Mouse (Mus musculus) right cerebral cortex, postnatal 4 days (tissue): ENCODE measurements around the gene Sirt7.
"Not testable (repeated sequence)": the region's sequence is repeated elsewhere in the genome, so short reads cannot be mapped to it uniquely, and the experiment has no call there.

ENCODE experiments used
- DNase-seq: peaks from one replicate; pipeline ENCODE4 v3.0.0-alpha.2; 2022

The Sirt7 gene

DNA sequence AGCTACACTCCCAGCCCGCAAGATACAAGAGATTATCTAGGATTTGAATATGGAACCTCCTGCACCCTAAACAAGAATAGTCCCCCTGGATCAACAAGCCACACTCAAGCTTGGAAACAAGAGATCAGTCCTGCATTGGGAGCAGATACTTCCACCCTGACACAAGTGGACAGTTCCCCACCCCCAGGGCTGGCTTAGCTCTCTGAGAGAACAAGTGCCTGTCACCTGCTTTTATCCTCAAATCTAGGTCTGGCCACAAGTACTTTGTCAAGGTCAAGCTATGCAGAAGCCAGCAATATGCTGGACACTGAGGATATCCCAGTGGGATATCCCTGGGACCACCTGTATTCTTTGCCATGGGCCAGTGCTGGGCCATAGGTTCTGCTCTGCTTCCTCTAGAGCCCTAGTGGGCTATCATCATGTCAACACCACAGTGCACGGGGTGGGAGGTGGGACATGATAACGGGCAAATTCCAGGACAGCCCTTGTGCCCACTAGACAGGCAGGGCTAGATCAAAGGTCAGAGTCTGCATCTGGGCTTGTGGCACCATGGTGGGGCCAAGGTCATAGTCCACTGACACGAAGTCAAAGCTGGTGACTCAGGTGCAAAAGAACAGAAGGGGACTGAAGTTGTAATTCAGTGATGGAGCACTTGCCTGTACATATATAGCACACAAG is 8.3 kb downstream of the Sirt7 start:
- no peak for DNase-seq

DNA sequence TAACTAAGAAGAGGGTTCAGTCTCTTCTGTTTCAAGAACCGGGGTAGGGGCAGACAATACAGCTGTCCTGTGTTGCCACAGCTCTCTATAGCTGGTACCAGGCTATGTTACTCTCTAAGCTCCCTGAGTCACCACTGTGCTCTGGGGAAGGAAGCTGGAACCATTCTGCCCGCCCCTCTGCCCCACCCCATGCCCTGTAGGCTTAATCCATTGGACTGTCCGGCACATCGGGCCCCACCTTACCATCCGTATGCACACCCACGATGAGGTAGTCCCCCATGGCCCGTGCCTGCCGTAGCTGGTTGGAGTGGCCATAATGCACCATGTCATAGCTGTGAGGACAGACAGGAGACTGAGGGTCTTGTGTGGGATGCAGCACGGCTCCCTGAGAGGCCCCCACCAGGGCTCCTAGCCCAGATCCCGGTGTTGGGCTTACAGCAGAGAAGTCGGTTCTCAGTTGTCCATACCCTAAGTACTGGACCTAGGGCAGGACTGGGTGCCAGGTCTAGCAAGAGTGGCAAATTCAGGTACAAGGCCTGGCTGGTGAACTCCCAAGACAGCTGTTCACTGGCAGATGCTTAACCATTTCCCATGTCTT is 9.3 kb downstream of the Sirt7 start:
- DNase-seq: no peak

DNA sequence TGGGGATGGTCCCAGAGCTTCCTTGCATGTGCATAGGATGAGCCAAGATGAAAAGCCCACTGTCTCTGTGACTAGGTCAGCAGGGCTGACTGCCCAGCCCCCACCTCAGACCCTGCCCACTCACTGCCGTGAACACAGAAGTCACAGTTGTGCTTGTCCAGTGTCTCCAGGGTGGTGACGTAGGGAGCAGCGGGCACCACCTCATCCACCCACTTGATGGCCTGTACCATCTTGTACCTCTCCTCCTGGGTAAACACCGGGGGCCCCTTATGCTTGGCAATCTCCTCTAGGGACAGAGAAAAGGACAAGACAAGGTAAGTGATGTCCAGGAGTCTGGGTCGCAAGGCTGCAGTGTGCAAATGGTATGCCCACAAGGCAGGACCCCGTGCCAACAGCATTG is 9.9 kb downstream of the Sirt7 start:
- DNase-seq: no peak

DNA sequence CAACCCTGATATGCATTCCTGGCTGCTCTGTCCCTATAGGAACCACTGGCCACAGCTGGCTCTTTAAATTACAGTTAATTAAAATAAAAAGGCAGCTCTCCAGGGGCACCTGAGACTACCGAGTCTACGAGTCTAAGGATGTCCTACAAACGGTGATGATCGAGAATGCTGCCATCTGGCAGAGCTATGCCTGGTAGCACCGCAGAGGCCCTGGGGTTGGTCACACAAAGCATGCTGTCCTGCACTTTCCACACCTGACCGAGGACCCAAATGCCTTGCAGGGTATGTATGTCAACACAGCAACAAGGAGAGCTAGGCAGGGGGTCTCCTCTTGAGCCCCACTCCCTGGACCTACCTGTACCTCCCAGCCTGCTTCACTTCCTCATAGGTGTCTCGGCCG is 11.1 kb downstream of the Sirt7 start:
- no peak for DNase-seq

DNA sequence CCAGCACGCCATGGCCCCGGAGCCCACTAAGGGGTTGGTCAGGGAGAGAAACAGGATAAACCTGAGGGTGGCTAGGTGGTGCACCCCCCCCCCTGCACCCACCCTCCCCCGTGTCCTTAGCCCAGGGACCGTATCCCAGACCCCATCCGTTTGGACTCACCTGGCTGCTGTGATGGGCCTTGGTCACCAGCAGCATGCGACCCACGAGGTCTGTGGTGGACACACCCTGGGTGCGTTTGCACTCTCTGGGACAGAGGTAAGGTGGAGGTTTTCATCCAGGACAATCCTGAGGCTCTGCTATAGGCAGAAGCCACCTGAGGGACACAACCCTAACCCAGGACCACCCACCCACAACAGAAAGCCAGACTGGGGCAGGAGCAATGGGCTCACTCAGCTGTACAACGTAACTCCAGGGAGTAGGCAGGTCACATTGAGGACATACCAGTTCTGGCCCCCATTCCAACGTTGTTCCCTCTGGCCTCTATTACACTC is 11.5 kb downstream of the Sirt7 start:
- DNase-seq: no peak

DNA sequence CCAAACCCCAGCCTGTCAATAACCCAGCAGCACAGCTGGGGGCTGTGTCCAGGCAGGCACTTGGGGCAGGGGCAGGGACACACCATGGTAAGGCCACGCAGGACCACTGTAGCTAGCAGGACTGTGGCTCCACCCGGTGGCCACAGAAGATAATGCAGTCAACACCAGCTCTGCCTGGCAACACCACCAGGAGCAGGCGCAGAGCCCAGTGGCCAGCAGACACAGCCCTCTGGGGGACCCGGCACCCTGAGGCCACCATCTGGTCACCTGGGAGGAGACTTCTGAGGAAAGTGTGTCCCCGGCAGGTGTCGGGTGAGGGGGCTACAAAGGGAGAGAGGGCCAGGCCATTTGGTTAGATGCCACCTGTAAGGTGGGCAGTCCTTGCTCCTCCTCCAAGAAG is 12.3 kb downstream of the Sirt7 start:
- DNase-seq: peak; percentile 73

DNA sequence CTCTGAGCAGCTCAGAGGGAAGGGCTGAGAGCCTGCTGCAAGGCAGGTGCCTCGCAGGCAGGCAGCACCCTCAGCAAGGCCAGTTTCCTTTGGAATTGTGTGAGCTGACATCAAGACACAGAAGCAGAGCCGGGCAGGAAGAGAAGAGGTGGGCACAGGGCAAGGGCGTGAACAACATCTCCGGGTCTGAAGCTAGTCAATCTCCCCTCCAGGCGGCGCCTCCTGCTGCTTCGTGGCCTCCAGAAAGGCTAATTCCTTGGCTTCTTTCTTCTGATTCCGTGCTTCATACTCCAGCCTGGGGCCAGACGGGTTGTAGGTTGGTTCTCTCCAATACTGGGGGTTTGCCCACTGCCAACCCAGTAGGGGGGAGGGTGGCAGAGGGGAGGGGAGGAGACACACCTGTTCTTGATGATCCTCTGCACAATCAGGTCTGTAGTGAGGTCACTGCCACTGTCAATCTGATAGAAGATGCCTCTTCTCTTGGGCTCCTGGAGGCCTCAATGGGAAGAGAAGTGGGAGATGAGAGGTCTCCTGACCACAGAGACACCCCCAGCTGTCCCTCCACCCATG is 14.5 kb downstream of the Sirt7 start:
- no peak for DNase-seq

DNA sequence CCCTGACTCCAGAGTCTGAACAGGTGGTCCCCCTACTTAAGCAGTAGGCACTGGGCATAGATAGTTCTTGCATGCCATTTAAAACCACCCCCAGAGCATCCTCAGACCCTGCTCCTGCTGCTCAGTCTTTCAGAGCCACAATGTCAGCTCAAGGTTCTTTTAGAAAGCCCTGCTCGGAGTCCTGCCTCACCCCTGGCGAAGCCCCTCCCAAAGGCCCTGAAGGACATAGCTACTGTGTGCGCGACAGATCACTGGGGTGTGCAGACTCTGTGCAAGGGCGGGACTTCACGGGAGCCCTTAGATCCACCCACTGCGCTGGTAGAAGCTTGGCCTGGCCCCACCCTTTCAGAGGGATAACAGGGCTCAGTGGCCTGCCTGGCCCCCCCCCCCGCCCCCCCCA is 15.8 kb downstream of the Sirt7 start:
- DNase-seq: no peak

DNA sequence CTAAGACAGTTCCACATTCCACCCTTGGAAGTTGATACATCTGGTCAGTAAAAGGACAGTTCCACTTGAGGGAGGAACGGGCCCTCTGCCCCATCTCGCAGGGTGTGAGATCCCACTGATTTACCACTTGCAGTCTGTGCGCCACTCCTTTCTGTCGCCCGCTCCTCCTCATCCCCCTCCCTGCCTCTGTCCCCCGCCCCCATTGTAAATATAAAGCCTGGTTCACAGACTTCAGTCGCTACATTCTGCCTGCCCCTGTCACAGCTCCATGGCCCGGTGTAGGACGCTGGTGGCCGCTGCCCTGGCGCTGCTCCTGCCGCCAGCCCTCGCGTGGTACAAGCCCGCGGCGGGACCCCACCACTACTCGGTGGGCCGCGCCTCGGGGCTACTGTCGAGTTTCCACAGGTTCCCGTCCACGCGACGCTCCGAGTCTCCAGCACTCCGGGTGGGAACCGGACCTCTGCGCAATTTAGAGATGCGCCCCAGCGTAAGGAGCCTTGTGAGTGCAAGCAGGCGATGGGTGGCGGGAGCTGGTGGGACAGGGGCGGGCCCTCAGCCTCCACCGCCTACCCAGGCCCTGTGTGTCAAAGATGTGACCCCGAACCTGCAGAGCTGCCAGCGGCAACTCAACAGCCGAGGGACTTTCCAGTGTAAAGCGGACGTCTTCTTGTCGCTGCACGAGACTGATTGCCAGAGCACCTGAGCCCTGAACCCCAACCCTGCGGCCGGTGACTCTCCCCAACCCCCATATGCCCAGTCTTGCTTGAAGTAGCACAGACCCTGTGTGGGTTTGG is 16.6 kb downstream of the Sirt7 start, which contains the start of gene Npb:
Npb (plus strand) TSS at position 237 of the 794 bp plus-strand sequence.
- no peak for DNase-seq

DNA sequence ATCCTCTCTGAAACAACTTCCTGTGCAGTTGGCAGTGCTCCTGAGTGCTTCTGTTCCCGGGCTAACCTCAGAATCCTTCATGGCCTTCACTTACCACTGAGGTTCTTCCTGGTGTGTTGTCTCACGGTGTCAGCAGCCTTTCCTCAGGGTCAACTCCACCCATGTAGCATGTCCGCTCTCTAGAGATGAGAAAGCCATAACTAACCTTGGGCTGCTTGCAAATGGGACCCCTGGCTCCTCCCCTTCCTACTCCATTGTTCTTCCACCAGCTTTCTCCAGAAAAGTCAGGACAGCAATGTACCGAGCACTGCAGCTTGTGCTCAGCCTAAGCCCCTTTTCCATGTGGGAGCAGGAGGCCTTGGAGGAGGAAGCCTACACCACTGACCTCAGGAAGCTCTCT is 18.3 kb downstream of the Sirt7 start:
- DNase-seq: no peak

DNA sequence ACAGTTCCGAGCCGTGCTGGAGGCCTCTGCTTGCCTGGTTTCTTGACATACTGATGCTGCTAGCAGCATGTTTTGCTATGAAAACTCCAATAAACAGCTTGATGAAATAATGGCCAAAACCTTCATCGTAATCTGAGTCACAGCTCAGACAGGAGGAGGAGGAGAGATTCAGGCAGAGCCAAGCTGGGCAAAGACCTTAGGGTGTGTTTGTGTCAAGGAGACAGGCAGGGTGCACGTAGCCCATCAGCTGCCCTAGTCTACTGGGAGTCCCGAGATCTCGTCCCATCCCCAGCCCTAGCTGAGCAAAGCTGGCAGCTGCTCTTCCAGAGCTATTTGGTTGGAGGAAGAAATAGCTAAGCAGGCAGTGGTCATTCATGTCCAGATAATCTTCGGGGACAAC is 19.4 kb downstream of the Sirt7 start:
- no peak for DNase-seq

DNA sequence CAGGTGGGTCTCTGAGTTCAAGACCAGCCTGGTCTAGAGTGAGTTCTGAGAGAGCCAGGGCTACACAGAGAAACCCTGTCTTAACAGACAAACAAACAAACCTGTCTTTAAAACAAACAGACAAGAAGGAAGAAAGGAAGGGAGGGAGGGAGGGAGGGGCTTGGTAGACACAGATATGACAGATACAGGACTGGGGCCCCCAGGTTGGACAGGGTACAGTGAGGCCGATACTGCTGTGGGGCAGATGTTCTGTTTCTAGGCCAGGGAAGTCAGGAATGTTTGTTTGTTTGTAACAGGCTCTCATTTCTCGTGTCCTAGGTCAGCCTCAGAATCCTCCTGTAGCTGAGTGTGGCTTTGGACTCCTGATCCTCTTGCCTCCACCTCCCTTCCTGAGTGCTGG is 21.5 kb downstream of the Sirt7 start:
- no peak for DNase-seq

DNA sequence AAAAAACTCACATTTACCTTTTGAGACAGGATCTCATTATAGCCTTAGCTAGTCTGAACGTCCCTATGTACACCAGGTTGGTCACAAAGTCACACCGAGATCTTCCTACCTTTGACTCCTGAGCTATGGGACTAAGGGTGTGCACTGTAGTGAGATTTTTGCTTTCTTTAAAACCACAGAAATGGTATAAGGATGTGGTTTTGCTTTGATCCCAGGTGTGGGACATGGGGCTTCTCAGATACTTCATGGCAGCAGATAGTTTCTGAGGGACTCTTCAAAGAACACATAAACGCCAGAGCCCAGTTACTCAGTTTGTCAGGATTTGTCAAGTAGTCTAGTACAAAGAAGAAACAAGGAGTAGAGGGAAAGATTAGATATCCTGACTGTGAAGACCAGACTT is 24.3 kb downstream of the Sirt7 start:
- DNase-seq: no peak

DNA sequence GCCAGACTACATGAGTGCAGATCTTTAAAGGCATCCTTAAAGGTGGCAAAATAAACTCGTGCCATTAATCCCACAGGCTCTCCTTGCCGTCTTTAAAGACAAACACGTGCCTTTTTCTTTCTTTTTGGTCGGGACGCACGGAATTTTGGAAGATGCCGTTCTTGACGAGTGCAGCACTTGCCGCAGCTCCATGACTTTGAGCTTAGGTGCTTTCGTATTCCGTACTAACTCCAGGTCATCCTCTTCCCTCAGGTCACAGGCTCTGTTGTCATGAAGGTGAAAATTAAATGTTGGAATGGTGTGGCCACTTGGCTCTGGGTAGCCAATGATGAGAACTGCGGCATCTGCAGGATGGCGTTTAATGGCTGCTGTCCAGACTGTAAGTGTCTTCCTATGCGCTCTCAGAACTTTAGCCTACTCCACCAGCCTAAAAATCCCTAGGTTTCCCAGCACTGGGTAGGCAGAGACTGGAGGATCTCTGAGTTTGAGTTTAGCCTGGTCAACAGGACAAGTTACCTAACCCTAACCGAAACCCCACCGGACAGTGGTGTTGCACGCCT is 26.0 kb downstream of the Sirt7 start:
- DNase-seq: no peak

DNA sequence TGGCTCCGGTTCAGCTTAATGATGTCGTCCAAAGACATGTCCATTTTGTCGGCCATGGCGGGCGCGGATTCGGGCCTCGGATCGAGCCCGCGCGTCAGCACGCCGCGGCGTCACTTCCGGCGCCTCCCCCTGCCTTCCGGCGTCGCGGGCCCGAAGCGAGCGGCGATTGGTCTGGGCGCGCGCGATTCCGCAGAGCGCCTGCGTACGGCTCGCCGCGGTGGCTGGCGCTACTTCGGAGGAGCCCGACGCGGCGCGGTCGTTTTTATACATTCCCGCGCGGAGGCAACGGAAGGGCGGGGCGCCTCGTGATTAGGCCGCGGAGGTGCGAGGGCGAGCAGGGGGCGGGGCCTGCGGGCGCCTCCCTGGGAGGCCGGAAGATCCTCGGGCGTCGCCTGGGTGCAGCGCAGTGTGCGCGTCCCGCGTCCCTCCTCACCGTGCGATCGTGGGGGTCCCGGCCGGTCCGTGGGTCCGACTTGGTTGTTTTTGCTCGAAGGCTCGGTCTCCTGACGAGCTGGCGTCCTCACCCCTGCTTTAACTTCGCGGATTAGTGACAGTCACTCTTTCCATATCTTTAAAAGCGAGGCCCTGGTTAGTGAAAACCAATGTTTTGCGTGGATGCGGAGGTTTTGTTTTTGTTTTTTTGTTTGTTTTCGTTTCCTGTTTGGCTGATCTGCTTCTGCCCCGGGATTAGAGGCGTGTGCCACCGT is 26.6 kb downstream of the Sirt7 start, which contains the start of the genes Alyref and Anapc11:
Alyref (minus strand) TSS at position 83 of the 707 bp plus-strand sequence.
Anapc11 (plus strand) TSS at position 139 of the 707 bp plus-strand sequence.
- peak; percentile 90 for DNase-seq

DNA sequence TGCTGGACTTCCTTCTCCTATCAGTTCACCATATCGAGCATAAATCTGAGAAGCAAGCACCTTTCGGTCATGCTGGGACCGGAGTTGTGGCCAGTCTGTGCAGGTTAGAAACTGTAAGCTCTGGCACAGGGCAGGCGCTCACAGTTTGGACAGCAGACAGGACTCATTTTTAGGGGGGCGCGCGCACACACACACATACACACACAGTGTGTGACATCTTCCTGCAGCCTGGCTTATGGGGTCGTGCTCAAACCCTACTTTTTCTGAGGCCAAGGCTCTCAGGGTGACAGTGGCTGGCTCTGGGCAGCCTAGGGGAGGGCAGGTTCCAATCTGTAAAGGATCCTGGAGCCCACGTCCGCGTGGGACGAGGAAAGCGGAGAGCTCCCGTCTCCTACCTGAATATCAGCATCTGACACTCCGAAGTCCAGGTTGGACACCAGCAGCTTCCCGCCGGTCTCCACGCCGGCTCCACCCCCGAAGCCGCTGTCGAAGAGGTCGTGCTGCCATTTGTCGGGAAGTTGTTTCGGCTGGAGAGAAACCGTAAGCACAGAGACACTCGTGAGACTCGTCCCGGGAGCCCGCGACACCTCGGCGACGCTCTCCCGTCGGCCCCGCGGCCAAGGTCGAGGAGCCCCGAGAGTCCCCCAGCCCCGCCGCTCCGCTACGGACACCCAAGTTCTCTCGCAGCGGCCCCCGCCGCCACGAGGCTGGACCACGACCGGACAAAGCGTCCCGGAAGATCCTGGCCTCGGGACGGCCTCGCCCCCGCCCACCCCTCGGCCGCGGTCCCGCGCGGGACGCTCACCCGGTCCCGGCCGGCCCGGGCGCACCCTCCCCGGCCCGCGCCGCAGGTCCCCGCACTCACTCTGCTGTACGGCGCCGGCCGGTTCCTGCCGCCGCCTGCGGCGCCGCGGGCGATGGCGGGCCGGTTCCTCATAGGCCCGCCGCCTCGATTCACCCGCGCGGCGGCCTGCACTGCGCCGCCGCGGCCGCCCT is 27.5 kb downstream of the Sirt7 start:
- DNase-seq: no peak

DNA sequence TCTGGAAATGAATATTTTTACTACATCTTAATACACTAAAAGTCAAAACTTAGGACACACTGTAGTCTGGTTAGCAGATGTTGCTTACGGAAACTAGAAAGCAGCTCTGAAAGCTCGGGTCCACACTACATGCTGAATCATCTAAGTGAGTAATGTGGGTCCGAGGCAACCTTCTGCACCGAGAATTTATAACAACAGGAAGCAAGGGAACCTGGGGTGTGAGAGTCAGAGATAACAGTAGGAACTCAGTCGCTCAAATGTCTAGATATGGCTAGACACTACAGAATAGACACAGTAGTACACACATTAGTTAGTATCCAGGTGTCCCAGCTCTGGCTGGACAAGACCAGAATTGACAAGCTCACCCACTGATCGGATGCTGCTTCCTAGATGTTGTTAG is 36.5 kb downstream of the Sirt7 start:
- no peak for DNase-seq

DNA sequence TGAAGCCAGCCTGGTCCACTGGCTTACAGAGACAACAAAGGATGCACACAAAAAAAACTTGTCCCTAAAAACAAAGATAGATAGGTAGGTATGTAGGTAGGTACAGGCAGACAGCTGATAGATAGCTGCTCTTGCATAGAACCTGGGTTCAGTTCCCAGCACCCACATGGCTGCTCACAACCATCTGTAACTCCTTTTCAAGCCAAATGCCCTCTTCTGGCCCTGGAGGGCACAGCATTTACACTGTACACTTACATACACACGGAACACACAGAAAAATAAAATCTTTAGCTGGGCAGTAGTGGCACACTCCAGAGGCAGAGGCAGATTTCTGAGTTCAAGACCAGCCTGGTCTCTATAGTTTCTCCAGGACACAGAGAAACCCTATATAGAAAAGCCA is 41.1 kb downstream of the Sirt7 start:
- no peak for DNase-seq

DNA sequence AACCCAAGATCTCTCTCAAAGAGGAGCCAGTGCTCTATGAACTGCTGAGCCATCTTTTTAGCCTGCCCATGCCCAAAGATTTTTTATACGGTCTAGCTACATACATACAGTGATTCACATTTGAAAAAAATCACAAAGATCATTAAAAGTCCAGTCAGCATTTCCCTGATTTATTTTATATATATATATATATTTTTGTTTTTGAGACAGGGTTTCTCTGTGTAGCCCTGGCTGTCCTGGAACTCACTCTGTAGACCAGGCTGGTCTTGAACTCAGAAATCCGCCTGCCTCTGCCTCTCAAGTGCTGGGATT is 42.1 kb downstream of the Sirt7 start:
- DNase-seq: not testable (repeated sequence)

DNA sequence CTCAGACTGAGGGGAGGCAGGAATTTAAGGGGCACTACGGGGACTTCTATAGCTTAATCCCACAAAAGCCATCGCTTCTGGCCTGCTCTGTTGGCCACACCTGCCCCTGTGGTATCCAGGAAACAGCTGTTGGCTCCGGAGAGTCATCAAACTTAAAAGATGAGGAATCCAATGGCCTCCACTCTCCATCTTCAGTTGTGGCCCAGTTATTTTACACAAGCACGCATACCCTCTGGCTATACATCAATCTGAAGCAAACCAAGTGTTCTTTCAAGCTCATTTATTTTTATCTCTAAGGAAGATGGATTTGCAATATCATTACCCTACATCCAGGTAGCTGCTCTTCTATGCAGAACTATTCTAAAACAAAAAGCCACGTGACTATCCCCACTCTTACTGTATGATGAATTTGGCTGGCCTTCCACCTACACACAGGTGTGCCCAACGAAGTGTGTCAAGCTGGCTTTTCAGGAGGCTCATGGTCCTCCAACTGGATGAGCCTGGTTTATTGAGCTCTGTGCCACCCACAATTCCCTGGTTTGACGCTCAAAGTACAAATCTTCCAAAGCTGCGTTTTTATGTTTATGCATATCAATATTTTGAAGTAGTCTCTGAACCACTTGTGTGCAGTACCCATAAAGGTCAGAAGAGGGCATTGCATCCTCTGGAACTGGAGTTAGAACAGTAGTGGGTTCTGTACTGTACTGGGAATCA is 42.6 kb downstream of the Sirt7 start:
- DNase-seq: no peak
